ENCODE assay signal across 19 mouse cellular contexts in the genomic region with DNA sequence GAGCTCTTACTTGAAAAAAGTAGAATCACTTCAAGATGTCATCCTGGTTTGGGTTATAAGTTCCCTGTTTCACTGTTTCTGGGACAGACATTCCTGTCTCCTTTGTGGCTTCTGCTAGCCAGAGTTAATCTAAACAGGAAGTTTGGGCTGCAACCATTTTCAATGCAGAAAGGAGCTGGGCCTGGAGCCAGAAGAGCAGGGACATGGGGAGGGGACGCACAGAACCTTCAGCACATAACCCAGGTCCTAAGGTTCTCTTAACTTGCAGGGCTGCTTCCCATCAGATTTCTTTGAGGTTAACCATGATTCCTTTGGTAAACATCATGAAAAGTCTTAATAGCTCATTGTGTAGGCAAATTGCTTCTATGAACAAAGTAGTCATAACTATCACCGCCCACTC. TPM values are rescaled to one million over a fixed set of nuclear protein-coding genes. Genes with fewer than 3 reads are reported as not detected.
DNase-seq lines count a peak whose midpoint lies in the region; ATAC-seq and TF ChIP-seq lines count a peak whose summit lies in the region.
"Had no signal": no experiment of that assay in that cellular context is flagged by ENCODE, and none has a peak within 500 bp of the region (broad histone marks: within the 10 kb centered on the region; RNA-seq: fewer than 3 reads in every experiment).

No protein-coding gene starts in this region.

- H3K4me2 ChIP-seq in lung, postnatal 0 days (replicated peaks; ENCODE audit: low read depth, low read length): no peak overlapping the region
- no peak overlapping the region for H3K4me2 ChIP-seq in forebrain, embryonic 11.5 days (ENCODE audit: low read depth, low read length, severe bottlenecking)
- H3K4me2 ChIP-seq: embryonic facial prominence, embryonic 15.5 days; liver, embryonic 13.5 days had no signal

- no peak for TF ChIP-seq EP300 in lung, postnatal 0 days (IDR thresholded peaks at IDR 0.05)

- no peak overlapping the region for H3K4me3 ChIP-seq in lung, postnatal 0 days (ENCODE audit: low read depth, low read length)
- H3K4me3 ChIP-seq in forebrain, embryonic 11.5 days (ENCODE audit: low read depth, low read length): no peak overlapping the region
- H3K4me3 ChIP-seq: embryonic facial prominence, embryonic 15.5 days; forebrain, embryonic 10.5 days; heart, embryonic 10.5 days; liver, embryonic 13.5 days had no signal

- no peaks in the 10 kb centered on the region for H3K36me3 ChIP-seq in lung, postnatal 0 days (ENCODE audit: insufficient read depth, low read length)
- H3K36me3 ChIP-seq in forebrain, embryonic 11.5 days (ENCODE audit: control insufficient read depth, insufficient read depth, low read length): no peaks in the 10 kb centered on the region
- H3K36me3 ChIP-seq: embryonic facial prominence, embryonic 15.5 days; forebrain, embryonic 10.5 days; heart, embryonic 10.5 days; liver, embryonic 13.5 days had no signal

- TF ChIP-seq CTCF in lung, postnatal 0 days (IDR thresholded peaks at IDR 0.05): no peak

- ATAC-seq in lung, postnatal 0 days: no peak
- ATAC-seq in granulocyte monocyte progenitor cell, adult 5-6 weeks (replicated peaks; ENCODE audit: poor library complexity, severe bottlenecking): no peak
- ATAC-seq in forebrain, embryonic 11.5 days (replicated peaks; ENCODE audit: low FRiP score): no peak
- ATAC-seq: hindbrain, embryonic 16.5 days; intestine, postnatal 0 days had no signal

- no peak overlapping the region for H3K9ac ChIP-seq in lung, postnatal 0 days (replicated peaks; ENCODE audit: low read depth)
- H3K9ac ChIP-seq in forebrain, embryonic 11.5 days (ENCODE audit: low read length): no peak overlapping the region
- H3K9ac ChIP-seq: embryonic facial prominence, embryonic 15.5 days; liver, embryonic 13.5 days had no signal

- 58% methylated on average over 2 of the region's 2 CpGs for WGBS in lung, postnatal 0 days
- 90% methylated on average over 2 of the region's 2 CpGs for WGBS in forebrain, embryonic 11.5 days

- H3K4me1 ChIP-seq in lung, postnatal 0 days (ENCODE audit: insufficient read depth, low read depth, low read length): no peaks in the 10 kb centered on the region
- 0 out of 2 replicates have a peak, but pooled peaks cover 2% of the 10 kb centered on the region for H3K4me1 ChIP-seq in forebrain, embryonic 11.5 days (replicated peaks; ENCODE audit: control insufficient read depth, insufficient read depth, low read length)

- no peaks in the 10 kb centered on the region for H3K9me3 ChIP-seq in lung, postnatal 0 days (ENCODE audit: low read length)
- no peaks in the 10 kb centered on the region for H3K9me3 ChIP-seq in forebrain, embryonic 11.5 days (ENCODE audit: control insufficient read depth, low read length)
- H3K9me3 ChIP-seq: embryonic facial prominence, embryonic 15.5 days; forebrain, embryonic 10.5 days; heart, embryonic 10.5 days; liver, embryonic 13.5 days had no signal

- H3K27me3 ChIP-seq in lung, postnatal 0 days (replicated peaks; ENCODE audit: insufficient read depth, low read length): no peaks in the 10 kb centered on the region
- H3K27me3 ChIP-seq in forebrain, embryonic 11.5 days (ENCODE audit: control insufficient read depth, insufficient read depth, low read length): no peaks in the 10 kb centered on the region
- H3K27me3 ChIP-seq: embryonic facial prominence, embryonic 15.5 days; liver, embryonic 13.5 days had no signal

- H3K27ac ChIP-seq in lung, postnatal 0 days (ENCODE audit: low read length): no peak overlapping the region
- H3K27ac ChIP-seq in forebrain, embryonic 11.5 days (ENCODE audit: low read depth, low read length): no peak overlapping the region
- H3K27ac ChIP-seq: embryonic facial prominence, embryonic 15.5 days; forebrain, embryonic 10.5 days; heart, embryonic 10.5 days; liver, embryonic 13.5 days had no signal

- DNase-seq in layer of hippocampus, adult 11-12 months (ENCODE audit: low spot score): peak; percentile 26
- no peak for DNase-seq in layer of hippocampus, postnatal 10 days (ENCODE audit: low spot score in 2 of 2)
- DNase-seq in 3134 (ENCODE audit: extremely low read depth, insufficient read length, low spot score) (peak; percentile 13), 3T3-L1 (ENCODE audit: low read depth, low spot score) (peak; percentile 18)
- DNase-seq in lung, postnatal 0 days (ENCODE audit: low spot score): peak; percentile 55
- no peak for DNase-seq in cerebellum, adult 8-10 months
- no peak for DNase-seq in forebrain, embryonic 11.5 days (ENCODE audit: low spot score)
- DNase-seq: adrenal gland, postnatal 36 days; cerebellum, adult 2 months; liver, embryonic 13.5 days had no signal

RNA-seq across cellular contexts. Expression of a gene that starts 4.3 kb away (rescaled TPM):
- 10 to 100 TPM; 42.6 to 52.7 TPM for total RNA-seq in layer of hippocampus, postnatal 10 days (2021)
- 50.2 and 51.2 TPM in 2 replicates for polyA plus RNA-seq in lung, postnatal 0 days (2015; fragmentation: Nextera tagmentation; extraction: Ambion mirVana)
- 14.1 and 16.3 TPM in 2 replicates for total RNA-seq in granulocyte monocyte progenitor cell, adult 5-6 weeks (2014; fragmentation: Nextera tagmentation)
- 40.9 and 47.0 TPM in 2 replicates for total RNA-seq in granulocyte monocyte progenitor cell, adult 5-6 weeks (2017)
- 80.7 and 84.6 TPM in 2 replicates for polyA plus RNA-seq in forebrain, embryonic 11.5 days (2014; fragmentation: Nextera tagmentation; extraction: Ambion mirVana)

RNA-seq across cellular contexts. Expression of a gene that starts 56.4 kb away (rescaled TPM):
- total RNA-seq in layer of hippocampus, postnatal 10 days (2021): 1 to 10 TPM in 1 of 2 experiments, under 1 TPM in 1; 0.87 to 1.1 TPM
- polyA plus RNA-seq in lung, postnatal 0 days (2015; fragmentation: Nextera tagmentation; extraction: Ambion mirVana): 2.4 and 3.2 TPM in 2 replicates
- not detected in 2 replicates for total RNA-seq in granulocyte monocyte progenitor cell, adult 5-6 weeks (2014; fragmentation: Nextera tagmentation)
- total RNA-seq in granulocyte monocyte progenitor cell, adult 5-6 weeks (2017): 2.3 and 4.7 TPM in 2 replicates
- 1.7 and 2.7 TPM in 2 replicates for polyA plus RNA-seq in forebrain, embryonic 11.5 days (2014; fragmentation: Nextera tagmentation; extraction: Ambion mirVana)
- total RNA-seq: gastrocnemius, adult 8-10 months; midbrain, postnatal 0 days had no signal
- polyA plus RNA-seq: large intestine, adult 2 months had no signal

RNA-seq across cellular contexts. Expression of a gene that starts 56.5 kb away (rescaled TPM):
- 100 to 1,000 TPM; 358 to 363 TPM for total RNA-seq in layer of hippocampus, postnatal 10 days (2021)
- polyA plus RNA-seq in lung, postnatal 0 days (2015; fragmentation: Nextera tagmentation; extraction: Ambion mirVana): 81.3 and 92.2 TPM in 2 replicates
- 143 and 144 TPM in 2 replicates for total RNA-seq in granulocyte monocyte progenitor cell, adult 5-6 weeks (2014; fragmentation: Nextera tagmentation)
- 139 and 145 TPM in 2 replicates for total RNA-seq in granulocyte monocyte progenitor cell, adult 5-6 weeks (2017)
- polyA plus RNA-seq in forebrain, embryonic 11.5 days (2014; fragmentation: Nextera tagmentation; extraction: Ambion mirVana): 168 and 181 TPM in 2 replicates

Comparison
In these comparisons a context has a peak if more than half of its experiments do, and no peak if none do; other contexts are left out.
1. DNase-seq: peak in layer of hippocampus, adult 11-12 months (single experiment), 3134 (single experiment), 3T3-L1 (single experiment) and lung, postnatal 0 days (single experiment); none in layer of hippocampus, postnatal 10 days (0 of 2), cerebellum, adult 8-10 months (single experiment) and forebrain, embryonic 11.5 days (single experiment).